In the genomic region with DNA sequence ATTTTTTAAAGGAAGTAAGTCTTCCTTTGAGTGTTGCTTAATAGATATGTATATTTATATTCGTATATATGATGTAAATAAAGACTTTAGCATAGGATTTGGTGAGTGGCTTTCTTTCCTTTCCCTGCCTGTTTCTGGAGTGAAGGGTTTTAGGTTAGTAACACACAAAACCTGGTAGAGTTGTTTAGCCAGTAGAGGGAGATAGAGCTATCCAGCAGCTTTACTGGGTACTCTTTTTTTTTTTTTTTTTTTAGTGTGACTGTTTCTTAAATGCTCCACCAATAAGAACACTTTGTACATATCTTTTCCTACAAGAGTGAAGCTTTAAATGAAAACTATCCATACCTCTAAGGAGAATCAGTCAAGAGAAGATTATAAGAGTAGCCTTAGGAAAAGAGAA, we compare ENCODE assay signal across 14 mouse cellular contexts.
DNase-seq lines count a peak whose midpoint lies in the region; ATAC-seq and TF ChIP-seq lines count a peak whose summit lies in the region.
"Had no signal": no experiment of that assay in that cellular context is flagged by ENCODE, and none has a peak within 500 bp of the region (broad histone marks: within the 10 kb centered on the region; RNA-seq: fewer than 3 reads in every experiment).

No protein-coding gene starts in this region.

- H3K27ac ChIP-seq in heart, adult 2 months = peak overlapping the region; percentile 13; the same call in 1 of the 2 replicates
- no peak overlapping the region for H3K27ac ChIP-seq in heart, embryonic 12.5 days (ENCODE audit: poor library complexity, severe bottlenecking)
- no peak overlapping the region for H3K27ac ChIP-seq in liver, embryonic 14.5 days
- H3K27ac ChIP-seq: stomach, embryonic 15.5 days had no signal

- H3K4me3 ChIP-seq in heart, adult 2 months = no peak overlapping the region
- H3K4me3 ChIP-seq in heart, embryonic 12.5 days = no peak overlapping the region
- no peak overlapping the region for H3K4me3 ChIP-seq in liver, embryonic 14.5 days (ENCODE audit: insufficient read depth in 1 of 2, low read depth in 2 of 2, low read length in 2 of 2)
- H3K4me3 ChIP-seq: stomach, embryonic 15.5 days had no signal

- no peaks in the 10 kb centered on the region for H3K79me2 ChIP-seq in heart, adult 2 months (replicated peaks; ENCODE audit: control insufficient read depth, insufficient read depth, low read length)

- intact Hi-C loops in heart, adult 2 months (cut with DNase I) = loop anchor here (5.0 to 10.0 kb wide), 4 partner anchors 202 to 541 kb away; no protein-coding TSS in a partner anchor

- no peak overlapping the region for H3K9ac ChIP-seq in heart, adult 2 months (ENCODE audit: low read depth, low read length)
- H3K9ac ChIP-seq in heart, embryonic 12.5 days = no peak overlapping the region
- H3K9ac ChIP-seq in liver, embryonic 14.5 days (replicated peaks) = no peak overlapping the region
- H3K9ac ChIP-seq: stomach, embryonic 15.5 days had no signal

- no peak for DNase-seq in heart, adult 2 months
- DNase-seq in liver, embryonic 14.5 days (ENCODE audit: low read depth in 3 of 3, low spot score in 3 of 3) = no peak
- no peak for DNase-seq in liver
- DNase-seq in NIH3T3 (ENCODE audit: low read depth) = peak; percentile 24
- DNase-seq in mesoderm, embryonic 11.5 days (ENCODE audit: low read depth, low spot score) = peak; percentile 14
- DNase-seq in layer of hippocampus, adult 18-20 months (ENCODE audit: low spot score in 2 of 2) = no peak
- DNase-seq: adrenal gland, postnatal 25 days; cerebellum, postnatal 36 days; kidney, adult 8-10 months; right cerebral cortex, adult 18-20 months had no signal

- no peaks in the 10 kb centered on the region for H3K27me3 ChIP-seq in heart, adult 2 months (ENCODE audit: control insufficient read depth, insufficient read depth, low read length)
- no peaks in the 10 kb centered on the region for H3K27me3 ChIP-seq in heart, embryonic 12.5 days (replicated peaks)
- no peaks in the 10 kb centered on the region for H3K27me3 ChIP-seq in liver, embryonic 14.5 days (ENCODE audit: control insufficient read depth, insufficient read depth, low read length)
- H3K27me3 ChIP-seq: stomach, embryonic 15.5 days had no signal

- no peak for TF ChIP-seq EP300 in heart, adult 2 months (IDR thresholded peaks at IDR 0.05; ENCODE audit: insufficient read depth, low read depth, low read length)
- TF ChIP-seq EP300 in liver, embryonic 14.5 days (IDR thresholded peaks at IDR 0.05; ENCODE audit: low read depth) = no peak

- no peak for TF ChIP-seq POLR2A in heart, adult 2 months (IDR thresholded peaks at IDR 0.05; ENCODE audit: insufficient read depth, low read depth, low read length)

- peak; percentile 71 for TF ChIP-seq CTCF in heart, adult 2 months (IDR thresholded peaks at IDR 0.05)
- peak; percentile 19; the same call in 1 of the 2 replicates for TF ChIP-seq CTCF in liver, embryonic 14.5 days (IDR thresholded peaks at IDR 0.05; ENCODE audit: low read depth)

- no peaks in the 10 kb centered on the region for H3K4me1 ChIP-seq in heart, adult 2 months (ENCODE audit: control insufficient read depth, insufficient read depth, low read length)
- H3K4me1 ChIP-seq in heart, embryonic 12.5 days (replicated peaks) = peaks cover 7% of the 10 kb centered on the region
- H3K4me1 ChIP-seq in liver, embryonic 14.5 days (replicated peaks; ENCODE audit: control insufficient read depth in 2 of 2, insufficient read depth in 2 of 2, low read length in 1 of 2) = no peaks in the 10 kb centered on the region
- H3K4me1 ChIP-seq: stomach, embryonic 15.5 days had no signal

- ATAC-seq in heart, embryonic 12.5 days (ENCODE audit: insufficient number of reproducible peaks, low FRiP score) = no peak
- no peak for ATAC-seq in liver, embryonic 14.5 days (ENCODE audit: insufficient read depth)
- no peak for ATAC-seq in cerebellum, adult (ENCODE audit: insufficient number of reproducible peaks, low FRiP score, low TSS enrichment)
- ATAC-seq: midbrain, embryonic 16.5 days had no signal

- H3K4me2 ChIP-seq in heart, embryonic 12.5 days = no peak overlapping the region
- H3K4me2 ChIP-seq in liver, embryonic 14.5 days (ENCODE audit: low read depth) = no peak overlapping the region
- H3K4me2 ChIP-seq: stomach, embryonic 15.5 days had no signal

- no peaks in the 10 kb centered on the region for H3K9me3 ChIP-seq in heart, embryonic 12.5 days (replicated peaks)
- no peaks in the 10 kb centered on the region for H3K9me3 ChIP-seq in liver, embryonic 14.5 days (ENCODE audit: control insufficient read depth, low read length)
- H3K9me3 ChIP-seq: stomach, embryonic 15.5 days had no signal

- WGBS in heart, adult 2 months = 6% methylated on average over 1 of the region's 1 CpGs
- WGBS in heart, embryonic 12.5 days = 8% methylated on average over 1 of the region's 1 CpGs
- WGBS in liver, embryonic 14.5 days (ENCODE audit: insufficient replicate concordance) = 11% methylated on average over 1 of the region's 1 CpGs

- H3K36me3 ChIP-seq in heart, adult 2 months (ENCODE audit: control insufficient read depth, insufficient read depth, low read length) = no peaks in the 10 kb centered on the region
- no peaks in the 10 kb centered on the region for H3K36me3 ChIP-seq in heart, embryonic 12.5 days
- H3K36me3 ChIP-seq in liver, embryonic 14.5 days (replicated peaks; ENCODE audit: control insufficient read depth, insufficient read depth, low read depth) = no peaks in the 10 kb centered on the region
- H3K36me3 ChIP-seq: stomach, embryonic 15.5 days had no signal

Comparison
In these comparisons a context has a peak if more than half of its experiments do, and no peak if none do; other contexts are left out.
1. DNase-seq: peak in NIH3T3 (single experiment) and mesoderm, embryonic 11.5 days (single experiment); none in heart, adult 2 months (0 of 2), liver, embryonic 14.5 days (0 of 3), liver (single experiment) and layer of hippocampus, adult 18-20 months (0 of 2).